Mouse (Mus musculus) CD4-positive, CD25-positive, alpha-beta regulatory T cell, adult 2 months (primary cell): ENCODE measurements at regions not wholly inside any gene's neighbourhood (a gene's known extent, or its start where the extent isn't known, plus 50 kb on each side); places are given as distances from the start of the nearest gene placed in this dataset.

Experiments
- DNase-seq: peaks from one replicate; pipeline ENCODE4 v3.0.0-alpha.2; 2012; ENCODE audit warnings: low read depth, low spot score

- no peak for DNase-seq
Measured at GRCm38 (mm10) chr9:50138341-50138978, 206.3 kb downstream of the Rpl10-ps3 start.

GRCm38 (mm10) chr9:50136636-50136985 lies 208.2 kb downstream of the Rpl10-ps3 start:
- DNase-seq: no peak

- DNase-seq: no peak
Measured at GRCm38 (mm10) chr9:50135939-50136635, 208.7 kb downstream of the Rpl10-ps3 start.

GRCm38 (mm10) chr9:50124241-50124640 lies 220.5 kb downstream of the Rpl10-ps3 start:
- no peak for DNase-seq

GRCm38 (mm10) chr9:50120820-50121599 lies 223.8 kb downstream of the Rpl10-ps3 start:
- no peak for DNase-seq

- no peak for DNase-seq
Measured at GRCm38 (mm10) chr9:50119412-50119811, 225.4 kb downstream of the Rpl10-ps3 start.

- no peak for DNase-seq
Measured at GRCm38 (mm10) chr9:50118578-50118977, 226.2 kb downstream of the Rpl10-ps3 start.

GRCm38 (mm10) chr9:50106551-50106950 lies 238.2 kb downstream of the Rpl10-ps3 start:
- DNase-seq: no peak

- no peak for DNase-seq
Measured at GRCm38 (mm10) chr9:50102766-50103165, 242.0 kb downstream of the Rpl10-ps3 start.

- DNase-seq: no peak
Measured at GRCm38 (mm10) chr9:50101061-50101460, 243.7 kb downstream of the Rpl10-ps3 start.

- no peak for DNase-seq
Measured at GRCm38 (mm10) chr9:50090968-50091367, 253.8 kb downstream of the Rpl10-ps3 start.

GRCm38 (mm10) chr9:50089916-50090315 lies 254.9 kb downstream of the Rpl10-ps3 start:
- DNase-seq: no peak

- DNase-seq: no peak
Measured at GRCm38 (mm10) chr9:50080205-50080604, 264.6 kb downstream of the Rpl10-ps3 start.

GRCm38 (mm10) chr9:50068576-50068975 lies 269.9 kb upstream of the Ncam1 start:
- DNase-seq: no peak

- DNase-seq: no peak
Measured at GRCm38 (mm10) chr9:50067729-50068225, 269.1 kb upstream of the Ncam1 start.

GRCm38 (mm10) chr9:50064505-50065229 lies 265.9 kb upstream of the Ncam1 start:
- DNase-seq: no peak

GRCm38 (mm10) chr9:50038231-50038630 lies 239.5 kb upstream of the Ncam1 start:
- DNase-seq: no peak

- no peak for DNase-seq
Measured at GRCm38 (mm10) chr9:50032322-50033158, 233.8 kb upstream of the Ncam1 start.

- no peak for DNase-seq
Measured at GRCm38 (mm10) chr9:50031318-50031717, 232.6 kb upstream of the Ncam1 start.

GRCm38 (mm10) chr9:50029030-50029429 lies 230.3 kb upstream of the Ncam1 start:
- no peak for DNase-seq

GRCm38 (mm10) chr9:50028573-50028972 lies 229.8 kb upstream of the Ncam1 start:
- no peak for DNase-seq
